Mouse (Mus musculus): ENCODE data around the gene Ehd3. TPM values are rescaled to one million over a fixed set of nuclear protein-coding genes. Genes with fewer than 3 reads are reported as not detected.

The Ehd3 gene
- polyA plus RNA-seq, 1 experiment from 2014 or later, result 16.7 TPM

DNA sequence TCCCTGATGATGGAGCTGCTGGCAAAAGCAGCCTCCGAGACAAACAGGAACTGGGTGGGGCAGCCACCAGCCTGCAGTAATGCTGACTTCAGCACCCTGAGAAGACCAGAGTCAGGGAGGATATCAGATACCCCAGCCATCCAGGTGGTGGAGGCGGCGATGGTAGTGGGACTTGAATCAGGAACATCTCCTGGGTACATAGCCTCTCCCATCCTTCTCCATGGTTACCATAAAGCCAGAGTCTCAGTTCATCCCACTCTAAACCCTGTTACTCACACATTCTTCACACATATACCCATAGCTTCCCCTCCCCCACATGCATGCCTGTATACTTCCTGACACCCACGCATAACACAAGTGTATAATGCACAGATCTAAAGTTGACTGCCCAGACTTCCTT is 18.3 kb downstream of the Ehd3 start:
- Histone ChIP-seq H3K9ac (replicated peaks; ENCODE audit: low read length) (no peak overlapping the region), H3K4me2 (ENCODE audit: low read length) (no peak overlapping the region), H3K4me1 (ENCODE audit: control insufficient read depth, insufficient read depth, low read length) (no peaks in the 10 kb centered on the region), H3K27me3 (ENCODE audit: control insufficient read depth, insufficient read depth, low read length) (no peaks in the 10 kb centered on the region), H3K27ac (replicated peaks; ENCODE audit: low read depth, low read length) (no peak overlapping the region), H3K4me3 (replicated peaks; ENCODE audit: low read depth, low read length) (no peak overlapping the region), H3K36me3 (ENCODE audit: control insufficient read depth, insufficient read depth, low read length) (peaks cover 3% of the 10 kb centered on the region; the same call in 1 of the 2 replicates), H3K9me3 (ENCODE audit: control insufficient read depth, low read length) (no peaks in the 10 kb centered on the region)
- no peak for DNase-seq
- 93% methylated on average over 4 of the region's 4 CpGs for WGBS
- ATAC-seq (ENCODE audit: low FRiP score, low TSS enrichment), result no peak

DNA sequence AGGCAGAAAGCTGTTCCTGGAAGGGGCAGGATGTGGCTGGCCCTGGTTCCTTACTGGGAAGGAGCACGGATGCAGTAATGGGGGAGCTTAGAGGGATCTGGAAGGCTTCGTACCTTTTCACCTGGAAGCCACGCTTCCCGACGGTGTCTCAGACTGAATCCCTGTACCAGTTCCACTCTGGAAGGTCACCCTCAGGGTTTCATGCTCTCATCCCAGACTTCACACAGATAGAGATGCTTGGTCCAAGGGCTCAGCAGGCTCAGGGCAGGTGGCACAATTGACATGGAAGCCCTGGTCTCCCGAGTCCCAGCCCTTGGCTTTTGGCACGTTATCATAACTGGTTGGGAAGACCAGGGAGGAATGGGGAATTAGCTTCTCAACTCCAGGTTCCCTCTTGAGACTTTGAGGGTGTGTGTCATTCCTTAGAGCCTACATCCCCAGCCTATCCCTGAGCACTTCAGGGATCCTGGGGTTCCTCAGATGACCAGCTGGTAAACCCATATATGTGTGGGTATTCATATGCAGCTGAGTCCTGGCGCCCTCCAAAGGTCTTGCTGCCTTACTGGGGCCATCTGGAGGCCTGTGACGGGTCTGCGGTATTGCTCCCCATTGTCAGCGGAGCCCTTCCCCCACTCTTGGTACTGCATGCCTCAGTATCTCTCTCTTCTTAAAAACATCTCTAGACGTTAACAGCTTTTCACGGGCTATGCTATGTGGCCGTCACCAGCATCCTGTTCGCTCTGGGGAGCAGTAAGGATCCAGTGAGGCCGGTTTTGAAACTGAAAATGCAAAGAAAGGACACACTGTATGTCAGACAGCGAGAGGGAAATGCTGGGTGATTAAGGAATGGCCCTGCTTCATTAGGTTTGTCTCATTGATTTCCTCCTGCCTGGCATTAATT is 19.4 kb downstream of the Ehd3 start:
- Histone ChIP-seq H3K36me3 (ENCODE audit: control insufficient read depth, insufficient read depth, low read length) (peaks cover 13% of the 10 kb centered on the region), H3K9ac (replicated peaks; ENCODE audit: low read length) (no peak overlapping the region), H3K4me3 (replicated peaks; ENCODE audit: low read depth, low read length) (no peak overlapping the region), H3K4me2 (ENCODE audit: low read length) (no peak overlapping the region), H3K27me3 (ENCODE audit: control insufficient read depth, insufficient read depth, low read length) (no peaks in the 10 kb centered on the region), H3K4me1 (ENCODE audit: control insufficient read depth, insufficient read depth, low read length) (no peaks in the 10 kb centered on the region), H3K27ac (replicated peaks; ENCODE audit: low read depth, low read length) (no peak overlapping the region), H3K9me3 (ENCODE audit: control insufficient read depth, low read length) (no peaks in the 10 kb centered on the region)
- 74% methylated on average over 17 of the region's 17 CpGs for WGBS
- no peak for ATAC-seq (ENCODE audit: low FRiP score, low TSS enrichment)
- DNase-seq, result no peak

- Histone ChIP-seq H3K27me3 (ENCODE audit: control insufficient read depth, insufficient read depth, low read length) (no peaks in the 10 kb centered on the region), H3K4me1 (ENCODE audit: control insufficient read depth, insufficient read depth, low read length) (no peaks in the 10 kb centered on the region), H3K9ac (replicated peaks; ENCODE audit: low read length) (no peak overlapping the region), H3K4me3 (replicated peaks; ENCODE audit: low read depth, low read length) (no peak overlapping the region), H3K36me3 (ENCODE audit: control insufficient read depth, insufficient read depth, low read length) (peaks cover 13% of the 10 kb centered on the region), H3K4me2 (ENCODE audit: low read length) (no peak overlapping the region), H3K27ac (replicated peaks; ENCODE audit: low read depth, low read length) (no peak overlapping the region), H3K9me3 (ENCODE audit: control insufficient read depth, low read length) (no peaks in the 10 kb centered on the region)
- no peak for ATAC-seq (ENCODE audit: low FRiP score, low TSS enrichment)
- no peak for DNase-seq
- WGBS, result 62% methylated on average over 6 of the region's 6 CpGs
Observed at GRCm38 (mm10) chr17:73824022-73824340, 20.0 kb downstream of the Ehd3 start.

DNA sequence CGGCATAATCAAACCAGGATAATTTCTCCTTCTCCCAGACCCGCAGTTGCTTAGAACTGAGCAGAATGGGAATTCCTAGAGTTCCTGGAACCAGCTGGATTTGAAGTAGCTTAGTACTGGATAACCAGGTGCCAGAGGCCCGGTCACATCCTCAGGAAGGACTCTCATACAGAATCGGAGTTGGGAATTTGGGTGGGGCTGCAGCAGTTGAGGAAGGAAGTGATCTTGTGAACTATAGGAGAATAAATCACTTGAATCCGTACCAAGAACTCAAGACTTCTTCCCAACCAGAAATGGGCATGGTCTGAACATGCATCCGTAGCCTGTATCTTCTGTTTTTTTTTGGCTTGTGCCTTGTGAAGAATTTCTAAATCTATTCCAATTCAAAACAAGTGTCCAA is 22.2 kb downstream of the Ehd3 start:
- WGBS, result 96% methylated on average over 6 of the region's 6 CpGs
- Histone ChIP-seq H3K9me3 (ENCODE audit: control insufficient read depth, low read length) (no peaks in the 10 kb centered on the region), H3K4me3 (replicated peaks; ENCODE audit: low read depth, low read length) (no peak overlapping the region), H3K4me2 (ENCODE audit: low read length) (no peak overlapping the region), H3K27me3 (ENCODE audit: control insufficient read depth, insufficient read depth, low read length) (no peaks in the 10 kb centered on the region), H3K4me1 (ENCODE audit: control insufficient read depth, insufficient read depth, low read length) (no peaks in the 10 kb centered on the region), H3K9ac (replicated peaks; ENCODE audit: low read length) (no peak overlapping the region), H3K27ac (replicated peaks; ENCODE audit: low read depth, low read length) (no peak overlapping the region), H3K36me3 (ENCODE audit: control insufficient read depth, insufficient read depth, low read length) (peaks cover 26% of the 10 kb centered on the region)
- DNase-seq (no peak), ATAC-seq (ENCODE audit: low FRiP score, low TSS enrichment) (no peak)

- DNase-seq (no peak), ATAC-seq (ENCODE audit: low FRiP score, low TSS enrichment) (no peak)
- Histone ChIP-seq H3K27me3 (ENCODE audit: control insufficient read depth, insufficient read depth, low read length) (no peaks in the 10 kb centered on the region), H3K9me3 (ENCODE audit: control insufficient read depth, low read length) (no peaks in the 10 kb centered on the region), H3K27ac (replicated peaks; ENCODE audit: low read depth, low read length) (no peak overlapping the region), H3K4me3 (replicated peaks; ENCODE audit: low read depth, low read length) (no peak overlapping the region), H3K36me3 (ENCODE audit: control insufficient read depth, insufficient read depth, low read length) (peaks cover 30% of the 10 kb centered on the region), H3K4me2 (ENCODE audit: low read length) (no peak overlapping the region), H3K9ac (replicated peaks; ENCODE audit: low read length) (no peak overlapping the region), H3K4me1 (ENCODE audit: control insufficient read depth, insufficient read depth, low read length) (no peaks in the 10 kb centered on the region)
- 97% methylated on average over 11 of the region's 11 CpGs for WGBS
Observed at GRCm38 (mm10) chr17:73827446-73827845, 23.5 kb downstream of the Ehd3 start.

- DNase-seq (no peak), ATAC-seq (ENCODE audit: low FRiP score, low TSS enrichment) (no peak)
- Histone ChIP-seq H3K4me1 (ENCODE audit: control insufficient read depth, insufficient read depth, low read length) (no peaks in the 10 kb centered on the region), H3K9ac (replicated peaks; ENCODE audit: low read length) (no peak overlapping the region), H3K36me3 (ENCODE audit: control insufficient read depth, insufficient read depth, low read length) (peaks cover 30% of the 10 kb centered on the region), H3K4me3 (replicated peaks; ENCODE audit: low read depth, low read length) (no peak overlapping the region), H3K27me3 (ENCODE audit: control insufficient read depth, insufficient read depth, low read length) (no peaks in the 10 kb centered on the region), H3K9me3 (ENCODE audit: control insufficient read depth, low read length) (no peaks in the 10 kb centered on the region), H3K27ac (replicated peaks; ENCODE audit: low read depth, low read length) (no peak overlapping the region), H3K4me2 (ENCODE audit: low read length) (no peak overlapping the region)
- 100% methylated on average over 1 of the region's 1 CpGs for WGBS
Observed at GRCm38 (mm10) chr17:73830511-73830910, 26.6 kb downstream of the Ehd3 start.

GRCm38 (mm10) chr17:73831427-73831826 is 27.5 kb downstream of the Ehd3 start:
- no peaks in the 10 kb centered on the region for H3K9me3 ChIP-seq (ENCODE audit: control insufficient read depth, low read length)
- H3K27me3 ChIP-seq (ENCODE audit: control insufficient read depth, insufficient read depth, low read length), result no peaks in the 10 kb centered on the region
- H3K36me3 ChIP-seq (ENCODE audit: control insufficient read depth, insufficient read depth, low read length), result peaks cover 30% of the 10 kb centered on the region
- H3K4me1 ChIP-seq (ENCODE audit: control insufficient read depth, insufficient read depth, low read length), result no peaks in the 10 kb centered on the region
- no peak overlapping the region for H3K9ac ChIP-seq (replicated peaks; ENCODE audit: low read length)
- H3K4me3 ChIP-seq (replicated peaks; ENCODE audit: low read depth, low read length), result no peak overlapping the region
- no peak overlapping the region for H3K4me2 ChIP-seq (ENCODE audit: low read length)
- ATAC-seq (ENCODE audit: low FRiP score, low TSS enrichment) (no peak), DNase-seq (no peak)
- WGBS, result 80% methylated on average over 4 of the region's 4 CpGs
- no peak overlapping the region for H3K27ac ChIP-seq (replicated peaks; ENCODE audit: low read depth, low read length)

DNA sequence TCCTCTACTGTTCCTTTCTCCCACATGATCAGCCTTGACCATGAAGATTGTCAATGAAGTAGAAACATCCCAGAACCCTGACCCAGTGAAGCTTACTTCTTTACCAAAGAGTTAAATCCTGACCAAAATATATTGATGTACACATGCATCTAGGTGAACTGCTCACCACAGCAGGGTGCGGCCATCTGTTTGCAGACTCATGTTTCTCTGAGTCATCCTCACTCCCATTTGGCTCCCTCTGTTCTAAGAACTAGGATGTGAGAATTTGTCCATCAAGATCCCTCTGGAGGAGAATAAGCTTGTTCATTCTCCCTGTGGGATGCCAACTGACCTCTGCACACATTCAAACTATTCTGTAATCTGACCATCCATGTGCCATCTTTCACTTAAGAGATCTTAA is 29.0 kb downstream of the Ehd3 start:
- no peak overlapping the region for H3K9ac ChIP-seq (replicated peaks; ENCODE audit: low read length)
- WGBS, result 100% methylated on average over 1 of the region's 1 CpGs
- no peak overlapping the region for H3K27ac ChIP-seq (replicated peaks; ENCODE audit: low read depth, low read length)
- no peak for DNase-seq
- no peaks in the 10 kb centered on the region for H3K4me1 ChIP-seq (ENCODE audit: control insufficient read depth, insufficient read depth, low read length)
- H3K9me3 ChIP-seq (ENCODE audit: control insufficient read depth, low read length), result no peaks in the 10 kb centered on the region
- no peak overlapping the region for H3K4me3 ChIP-seq (replicated peaks; ENCODE audit: low read depth, low read length)
- H3K4me2 ChIP-seq (ENCODE audit: low read length), result no peak overlapping the region
- peaks cover 21% of the 10 kb centered on the region for H3K36me3 ChIP-seq (ENCODE audit: control insufficient read depth, insufficient read depth, low read length)
- no peak for ATAC-seq (ENCODE audit: low FRiP score, low TSS enrichment)
- no peaks in the 10 kb centered on the region for H3K27me3 ChIP-seq (ENCODE audit: control insufficient read depth, insufficient read depth, low read length)

DNA sequence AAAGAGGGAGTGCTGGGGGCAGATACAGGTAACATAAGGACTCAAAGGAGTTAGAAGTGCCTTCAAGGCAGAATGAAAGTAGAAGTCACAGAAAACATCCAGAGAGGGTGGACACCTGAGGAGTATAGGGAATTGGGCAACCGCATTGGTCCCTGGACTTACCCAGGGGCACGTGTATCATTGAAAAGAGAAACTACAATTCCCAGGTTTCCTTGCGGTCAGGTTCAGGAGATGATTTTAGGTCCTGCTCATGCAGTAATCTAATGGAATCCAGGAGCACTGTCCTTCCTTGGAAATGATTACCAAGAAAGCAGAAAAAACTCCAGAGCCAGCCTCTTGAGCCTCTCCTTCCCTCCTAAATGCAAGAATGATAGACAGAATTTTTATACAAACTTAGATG is 29.5 kb downstream of the Ehd3 start:
- no peak overlapping the region for H3K4me3 ChIP-seq (replicated peaks; ENCODE audit: low read depth, low read length)
- no peak overlapping the region for H3K4me2 ChIP-seq (ENCODE audit: low read length)
- H3K4me1 ChIP-seq (ENCODE audit: control insufficient read depth, insufficient read depth, low read length), result no peaks in the 10 kb centered on the region
- H3K36me3 ChIP-seq (ENCODE audit: control insufficient read depth, insufficient read depth, low read length), result peaks cover 17% of the 10 kb centered on the region
- DNase-seq (no peak), ATAC-seq (ENCODE audit: low FRiP score, low TSS enrichment) (no peak)
- WGBS, result 83% methylated on average over 3 of the region's 3 CpGs
- no peak overlapping the region for H3K9ac ChIP-seq (replicated peaks; ENCODE audit: low read length)
- H3K27ac ChIP-seq (replicated peaks; ENCODE audit: low read depth, low read length), result no peak overlapping the region
- H3K9me3 ChIP-seq (ENCODE audit: control insufficient read depth, low read length), result no peaks in the 10 kb centered on the region
- H3K27me3 ChIP-seq (ENCODE audit: control insufficient read depth, insufficient read depth, low read length), result no peaks in the 10 kb centered on the region

Data from midbrain, embryonic 14.5 days (tissue).